Mouse (Mus musculus): ENCODE results near the gene Cfap61.

DNA sequence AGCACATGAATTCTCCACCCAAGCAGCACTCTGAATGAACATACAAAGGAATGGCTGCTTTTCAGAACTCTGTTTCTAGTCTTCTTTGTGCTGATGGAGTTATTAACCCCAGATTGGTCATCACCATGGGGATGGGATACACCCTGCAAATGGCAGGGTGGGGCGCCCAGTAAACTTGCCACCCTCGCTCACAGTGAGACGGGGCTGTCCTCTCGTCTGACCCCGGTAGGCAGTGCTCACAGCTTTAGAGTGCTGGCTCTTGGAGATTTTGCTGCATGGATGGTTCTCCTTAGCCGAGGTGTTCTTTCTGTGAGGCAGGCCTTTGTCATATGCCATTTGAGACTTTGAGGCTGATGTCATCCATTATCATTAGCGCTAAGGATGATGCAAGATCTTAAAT is 24.0 kb downstream of the Cfap61 start:
- TF ChIP-seq CTCF (conservative IDR thresholded peaks at IDR 0.05; ENCODE audit: low read length) (no peak), POU5F1 (IDR thresholded peaks at IDR 0.05; ENCODE audit: borderline replicate concordance, low read length) (no peak)

Measured in E14TG2a.4 (cell line).